Mouse (Mus musculus) stomach, postnatal 0 days (tissue): Measurements from ENCODE around the gene Fam187b. TPM values are rescaled to one million over a fixed set of nuclear protein-coding genes. Genes with fewer than 3 reads are reported as not detected.
A peak's percentile ranks its signal among the peaks of the same experiment; 100 is the strongest.
"Not testable (repeated sequence)": the region's sequence is repeated elsewhere in the genome, so short reads cannot be mapped to it uniquely, and the experiment has no call there.

Experiments used
- ATAC-seq: fragments of 200-750 bp; cut with Nextera tagmentation; 2 replicates; pipeline ENCODE4 v1.8.0; 2017; ENCODE audit not compliant: low FRiP score, low TSS enrichment
- DNase-seq: peaks from one replicate; pipeline ENCODE4 v3.0.0-alpha.2; 2016; ENCODE audit warnings: low spot score
- H3K27ac ChIP-seq: fragments of 300-500 bp; sonication (generic); replicated peaks from 2 replicates; pipeline ENCODE4 v1.5.1; 2014; ENCODE audit warnings: mild to moderate bottlenecking, control low read depth
- H3K27me3 ChIP-seq: fragments of 300-500 bp; sonication (generic); 2 replicates; pipeline ENCODE4 v1.6.1; 2014; ENCODE audit warnings: low read length; ENCODE audit not compliant: control insufficient read depth, insufficient read depth
- H3K36me3 ChIP-seq: fragments of 300-500 bp; sonication (generic); 2 replicates; pipeline ENCODE4 v1.6.1; 2014; ENCODE audit warnings: low read length, mixed read lengths; ENCODE audit not compliant: control insufficient read depth, insufficient read depth
- H3K4me1 ChIP-seq: fragments of 300-500 bp; sonication (generic); replicated peaks from 2 replicates; pipeline ENCODE4 v1.6.1; 2014; ENCODE audit warnings: antibody characterized with exemption; ENCODE audit not compliant: control insufficient read depth, insufficient read depth
- H3K4me2 ChIP-seq: fragments of 300-500 bp; sonication (generic); replicated peaks from 2 replicates; pipeline ENCODE4 v1.6.1; 2014; ENCODE audit warnings: low read depth, mild to moderate bottlenecking, control low read depth, moderate library complexity
- H3K4me3 ChIP-seq: fragments of 300-500 bp; sonication (generic); 2 replicates; pipeline ENCODE4 v1.5.1; 2014; ENCODE audit warnings: low read depth, low read length, control low read depth
- H3K9ac ChIP-seq: fragments of 300-500 bp; sonication (generic); 2 replicates; pipeline ENCODE4 v1.6.1; 2014; ENCODE audit warnings: mild to moderate bottlenecking, low read length, control low read depth, mixed read lengths
- H3K9me3 ChIP-seq: fragments of 300-500 bp; sonication (generic); 2 replicates; pipeline ENCODE4 v1.6.1; 2016; ENCODE audit warnings: low read length; ENCODE audit not compliant: control insufficient read depth
- CTCF ChIP-seq: IDR thresholded peaks from 2 replicates; pipeline ENCODE4 v1.5.1; 2016; ENCODE audit warnings: antibody characterized with exemption, low read depth, mild to moderate bottlenecking, moderate library complexity
- EP300 ChIP-seq: optimal IDR thresholded peaks from 2 replicates; pipeline ENCODE3; 2016; ENCODE audit warnings: antibody characterized with exemption
- WGBS: fragments of 180-500 bp; shearing (Covaris S2); extraction: QIAGEN DNeasy Blood & Tissue Kit; methylation state at CpG from one replicate; pipeline ENCODE4 v1.1.7; 2014; 5-methylcytosine and 5-hydroxymethylcytosine counted together
- polyA plus RNA-seq: library from polyadenylated mRNA; unstranded; fragments of >200 nt; fragmentation: Nextera tagmentation; extraction: Ambion mirVana; gene quantifications from 2 replicates; pipeline ENCODE4 v1.2.1, GENCODE M21; 2015

The Fam187b gene
- 5.3 and 5.7 TPM in 2 replicates for polyA plus RNA-seq

GRCm38 (mm10) chr7:30973501-30974289 lies at the start of gene Fam187b:
Fam187b (plus strand) TSS chr7:30973790.
- under 1% methylated on average over 37 of the region's 37 CpGs for WGBS
- ATAC-seq = peak; percentile 96
- H3K9ac ChIP-seq = peak within 1 kb of the TSS; percentile 71

GRCm38 (mm10) chr7:30924071-30924470 lies 49.5 kb upstream of the Fam187b start:
- Histone ChIP-seq H3K9me3 (no peaks in the 10 kb centered on the region), H3K36me3 (no peaks in the 10 kb centered on the region), H3K27ac (no peak overlapping the region), H3K4me1 (no peaks in the 10 kb centered on the region), H3K27me3 (no peaks in the 10 kb centered on the region), H3K4me2 (no peak overlapping the region), H3K4me3 (no peak overlapping the region), H3K9ac (no peak overlapping the region)
- TF ChIP-seq EP300 (no peak), CTCF (no peak)
- ATAC-seq (no peak), DNase-seq (no peak)
- 51% methylated on average over 3 of the region's 3 CpGs for WGBS

More at GRCm38 (mm10) chr7:30973501-30974289, at the start of gene Fam187b:
- peak within 1 kb of the TSS; percentile 50 for H3K4me2 ChIP-seq
- no peaks in the 10 kb centered on the region for H3K4me1 ChIP-seq
- DNase-seq = peak; percentile 96
- peak within 1 kb of the TSS; percentile 92 for H3K27ac ChIP-seq
- H3K9me3 ChIP-seq = no peaks in the 10 kb centered on the region
- H3K4me3 ChIP-seq = peak within 1 kb of the TSS; percentile 51
- H3K27me3 ChIP-seq = no peaks in the 10 kb centered on the region
- no peaks in the 10 kb centered on the region for H3K36me3 ChIP-seq
- TF ChIP-seq CTCF (peak; percentile 81), EP300 (no peak)

DNA sequence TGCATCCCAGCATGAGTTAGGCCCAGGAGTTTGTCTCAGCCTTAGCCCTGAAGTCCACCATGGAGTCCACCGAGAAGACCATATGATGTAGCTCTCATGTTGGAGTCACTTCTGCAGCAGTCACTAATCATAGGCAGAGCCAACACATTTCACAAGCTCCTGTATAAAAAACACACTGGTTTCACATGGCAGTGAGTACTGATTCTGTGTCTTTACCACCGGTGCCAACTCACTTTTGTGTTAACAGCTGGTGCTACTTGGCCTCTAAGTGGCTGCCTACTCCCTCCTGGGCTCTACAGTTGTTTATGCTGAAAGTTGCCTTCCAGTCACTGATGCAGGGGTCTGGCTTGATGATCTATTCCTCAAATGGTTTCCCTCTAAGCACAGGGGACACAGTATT lies 49.0 kb upstream of the Fam187b start, which contains the start of gene Hamp2:
Gene Hamp2 (minus strand): TSS at position 101 of the 400 bp plus-strand sequence.
- not testable (repeated sequence) for H3K4me3 ChIP-seq, H3K4me1 ChIP-seq, H3K4me2 ChIP-seq, DNase-seq, ATAC-seq, H3K9me3 ChIP-seq, H3K36me3 ChIP-seq, H3K9ac ChIP-seq, H3K27ac ChIP-seq, H3K27me3 ChIP-seq
- WGBS = 72% methylated on average over 2 of the region's 2 CpGs

- not testable (repeated sequence) for H3K9me3 ChIP-seq, H3K27me3 ChIP-seq, H3K27ac ChIP-seq, DNase-seq, H3K4me2 ChIP-seq, H3K4me3 ChIP-seq, ATAC-seq, H3K4me1 ChIP-seq, H3K36me3 ChIP-seq, H3K9ac ChIP-seq
- 67% methylated on average over 6 of the region's 6 CpGs for WGBS
These were observed 38.0 kb upstream of the Fam187b start for GRCm38 (mm10) chr7:30935422-30936099.

DNA sequence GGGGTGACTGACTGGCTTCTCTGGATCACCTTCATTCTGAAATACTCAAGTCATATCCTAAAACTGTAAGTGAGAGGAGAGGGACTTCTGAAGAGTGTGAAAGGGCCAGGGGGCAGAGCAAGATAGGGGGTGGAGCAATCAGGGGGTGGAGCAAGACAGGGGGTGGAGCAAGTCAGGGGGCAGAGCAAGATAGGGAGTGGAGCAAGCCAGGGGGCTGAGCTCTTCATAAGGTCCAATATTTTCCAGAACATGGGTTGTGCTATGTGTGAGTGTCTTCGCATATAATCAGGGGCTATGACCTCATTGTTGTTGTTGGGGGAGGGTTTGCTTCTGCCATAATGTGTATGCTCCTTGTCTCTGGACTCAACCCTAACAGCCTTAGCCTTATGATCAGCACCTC lies 33.5 kb upstream of the Fam187b start:
- not testable (repeated sequence) for H3K27ac ChIP-seq, H3K4me2 ChIP-seq, H3K4me3 ChIP-seq, H3K4me1 ChIP-seq, H3K36me3 ChIP-seq, H3K27me3 ChIP-seq, H3K9ac ChIP-seq, DNase-seq, H3K9me3 ChIP-seq, ATAC-seq
- WGBS = 92% methylated on average over 1 of the region's 1 CpGs

- not testable (repeated sequence) for DNase-seq, H3K36me3 ChIP-seq, H3K27me3 ChIP-seq, H3K4me1 ChIP-seq, H3K9ac ChIP-seq, H3K27ac ChIP-seq, H3K4me2 ChIP-seq, H3K4me3 ChIP-seq, ATAC-seq, H3K9me3 ChIP-seq
- WGBS = 55% methylated on average over 3 of the region's 3 CpGs
These were observed 31.2 kb upstream of the Fam187b start for GRCm38 (mm10) chr7:30942365-30942764.
